Mouse (Mus musculus) CH12.LX (cell line): ENCODE measurements around the gene Tgfbr3.

ENCODE experiments used
- CTCF ChIP-seq, 2 experiments: IDR thresholded peaks in 1 of 2; conservative IDR thresholded peaks in 1 of 2; 2 replicates each; pipeline ENCODE4 v1.5.1; 2011 to 2012; ENCODE audit warnings: low read depth in 2 of 2, low read length in 2 of 2, improper control_type of control experiment in 1 of 2, inconsistent platforms in 1 of 2, mild to moderate bottlenecking in 1 of 2, moderate library complexity in 1 of 2
- E2F4 ChIP-seq: IDR thresholded peaks from 2 replicates; pipeline ENCODE4 v1.6.1; 2011; ENCODE audit warnings: low read depth, low read length, improper control_type of control experiment; ENCODE audit not compliant: insufficient replicate concordance
- EP300 ChIP-seq: IDR thresholded peaks from 2 replicates; pipeline ENCODE4 v1.6.1; 2011; ENCODE audit warnings: low read length, improper control_type of control experiment
- IRF4 ChIP-seq: IDR thresholded peaks from 2 replicates; pipeline ENCODE4 v1.6.1; 2014; ENCODE audit warnings: low read depth, mild to moderate bottlenecking, inconsistent platforms, low read length, improper control_type of control experiment
- MAX ChIP-seq: IDR thresholded peaks from 2 replicates; pipeline ENCODE4 v1.6.1; 2011; ENCODE audit warnings: low read length, improper control_type of control experiment
- MEF2A ChIP-seq: IDR thresholded peaks from 2 replicates; pipeline ENCODE4 v1.6.1; 2014; ENCODE audit warnings: low read depth, mild to moderate bottlenecking, inconsistent platforms, low read length, improper control_type of control experiment, borderline replicate concordance
- NELFE ChIP-seq: IDR thresholded peaks from 2 replicates; pipeline ENCODE4 v1.6.1; 2011; ENCODE audit warnings: low read depth, low read length, improper control_type of control experiment
- PAX5 ChIP-seq: IDR thresholded peaks from 2 replicates; pipeline ENCODE4 v1.6.1; 2012; ENCODE audit warnings: low read length, inconsistent platforms, mixed read lengths
- POLR2A ChIP-seq: IDR thresholded peaks from 2 replicates; pipeline ENCODE4 v1.6.1; 2011; ENCODE audit warnings: low read depth, mild to moderate bottlenecking, improper control_type of control experiment, low read length
- TCF12 ChIP-seq: IDR thresholded peaks from 2 replicates; pipeline ENCODE4 v1.6.1; 2014; ENCODE audit warnings: low read depth, mild to moderate bottlenecking, inconsistent platforms, low read length, improper control_type of control experiment
- USF1 ChIP-seq: IDR thresholded peaks from 2 replicates; pipeline ENCODE4 v1.6.1; 2014; ENCODE audit warnings: low read depth, mild to moderate bottlenecking, inconsistent platforms, low read length, improper control_type of control experiment

GRCm38 (mm10) chr5:107282561-107283307 is 6.7 kb downstream of the Tgfbr3 start:
- TF ChIP-seq POLR2A (no peak), USF1 (no peak), MEF2A (no peak), PAX5 (no peak), MAX (no peak), E2F4 (no peak), TCF12 (no peak), EP300 (no peak), CTCF (conservative IDR thresholded peaks at IDR 0.05 in 1 of 2, IDR thresholded peaks at IDR 0.05 in 1 of 2; ENCODE audit: low read depth in 2 of 2, low read length in 2 of 2) (no peak), IRF4 (no peak), NELFE (no peak)
